Mouse (Mus musculus) testis, adult 2 months (tissue): Measurements from ENCODE around the gene Stk33.

Experiments
- CTCF ChIP-seq: fragments of 200-500 bp; IDR thresholded peaks from 2 replicates; pipeline ENCODE4 v1.5.1; 2012; ENCODE audit warnings: low read depth, mild to moderate bottlenecking, inconsistent platforms, low read length, moderate library complexity; ENCODE audit not compliant: control insufficient read depth, insufficient read depth, insufficient replicate concordance
- POLR2A ChIP-seq: fragments of 200-500 bp; IDR thresholded peaks from 2 replicates; pipeline ENCODE4 v1.6.1; 2012; ENCODE audit warnings: low read depth, mild to moderate bottlenecking, inconsistent platforms, low read length, moderate library complexity; ENCODE audit not compliant: control insufficient read depth

DNA sequence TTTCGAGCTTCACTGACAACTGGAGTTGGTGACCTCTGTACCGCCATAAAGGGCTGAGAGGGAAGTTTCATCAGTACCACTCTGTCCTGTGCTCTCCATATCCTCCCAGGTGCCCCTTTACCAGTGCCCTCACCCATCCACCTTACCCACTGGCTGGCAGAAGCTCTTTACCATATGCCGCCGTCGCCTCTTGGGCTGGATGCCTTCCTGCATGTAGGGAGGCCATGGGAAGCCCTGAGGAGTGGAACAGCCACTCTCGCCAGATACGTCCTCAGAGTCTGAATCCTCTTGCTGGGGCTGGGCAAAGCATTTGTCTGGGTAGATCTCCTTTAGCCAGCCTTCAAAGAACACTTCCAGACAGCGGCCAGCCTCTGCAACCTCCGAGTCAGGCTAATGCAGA lies 16.0 kb upstream of the Stk33 start:
- no peak for TF ChIP-seq CTCF
- TF ChIP-seq POLR2A: no peak
